Mouse (Mus musculus): ENCODE measurements around the gene Aco2. TPM values are rescaled to one million over a fixed set of nuclear protein-coding genes. Genes with fewer than 3 reads are reported as not detected.

Gene Aco2
- 156 and 164 TPM in 2 replicates for polyA plus RNA-seq (2015; fragmentation: Nextera tagmentation; extraction: Ambion mirVana)

- Histone ChIP-seq H3K4me3 (replicated peaks) (peak within 1 kb of the TSS; percentile 100), H3K9me3 (replicated peaks) (no peaks in the 10 kb centered on the region), H3K4me2 (replicated peaks) (peak within 1 kb of the TSS; percentile 81), H3K4me1 (peaks cover 20% of the 10 kb centered on the region), H3K9ac (peak within 1 kb of the TSS; percentile 98), H3K27ac (replicated peaks) (peak within 1 kb of the TSS; percentile 100), H3K27me3 (no peaks in the 10 kb centered on the region), H3K36me3 (peaks cover 30% of the 10 kb centered on the region)
- peak; percentile 89 for ATAC-seq (ENCODE audit: insufficient number of reproducible peaks, low FRiP score, low TSS enrichment, low read depth)
- WGBS, result under 1% methylated on average over 53 of the region's 53 CpGs
Measured at GRCm38 (mm10) chr15:81872262-81873136, at the start of gene Aco2. Gene Aco2, plus strand, starts transcription at chr15:81872309.

GRCm38 (mm10) chr15:81822631-81823030 lies 49.5 kb upstream of the Aco2 start:
- no peak for ATAC-seq (ENCODE audit: insufficient number of reproducible peaks, low FRiP score, low TSS enrichment, low read depth)
- Histone ChIP-seq H3K27ac (replicated peaks) (no peak overlapping the region), H3K4me2 (replicated peaks) (no peak overlapping the region), H3K27me3 (no peaks in the 10 kb centered on the region), H3K4me3 (replicated peaks) (no peak overlapping the region), H3K9me3 (replicated peaks) (no peaks in the 10 kb centered on the region), H3K4me1 (no peaks in the 10 kb centered on the region), H3K36me3 (peaks cover 90% of the 10 kb centered on the region), H3K9ac (no peak overlapping the region)
- 80% methylated on average over 3 of the region's 3 CpGs for WGBS

GRCm38 (mm10) chr15:81824832-81825231 lies 47.3 kb upstream of the Aco2 start:
- H3K9me3 ChIP-seq (replicated peaks), result no peaks in the 10 kb centered on the region
- H3K9ac ChIP-seq, result no peak overlapping the region
- no peak overlapping the region for H3K4me3 ChIP-seq (replicated peaks)
- ATAC-seq (ENCODE audit: insufficient number of reproducible peaks, low FRiP score, low TSS enrichment, low read depth), result no peak
- 83% methylated on average over 3 of the region's 3 CpGs for WGBS
- H3K36me3 ChIP-seq, result peaks cover 74% of the 10 kb centered on the region
- no peak overlapping the region for H3K27ac ChIP-seq (replicated peaks)
- no peaks in the 10 kb centered on the region for H3K27me3 ChIP-seq
- H3K4me2 ChIP-seq (replicated peaks), result no peak overlapping the region
- no peaks in the 10 kb centered on the region for H3K4me1 ChIP-seq

- no peak for ATAC-seq (ENCODE audit: insufficient number of reproducible peaks, low FRiP score, low TSS enrichment, low read depth)
- no peaks in the 10 kb centered on the region for H3K27me3 ChIP-seq
- WGBS, result 86% methylated on average over 7 of the region's 7 CpGs
- no peaks in the 10 kb centered on the region for H3K9me3 ChIP-seq (replicated peaks)
- H3K36me3 ChIP-seq, result peaks cover 41% of the 10 kb centered on the region
- peaks cover 4% of the 10 kb centered on the region; the same call in 1 of the 2 replicates for H3K4me1 ChIP-seq
- H3K9ac ChIP-seq, result no peak overlapping the region
- no peak overlapping the region for H3K27ac ChIP-seq (replicated peaks)
- no peak overlapping the region for H3K4me3 ChIP-seq (replicated peaks)
- H3K4me2 ChIP-seq (replicated peaks), result no peak overlapping the region
Measured at GRCm38 (mm10) chr15:81828426-81829207, 43.5 kb upstream of the Aco2 start.

- Histone ChIP-seq H3K4me3 (replicated peaks) (no peak overlapping the region), H3K36me3 (peaks cover 35% of the 10 kb centered on the region), H3K27me3 (no peaks in the 10 kb centered on the region), H3K27ac (replicated peaks) (no peak overlapping the region), H3K4me1 (peaks cover 4% of the 10 kb centered on the region; the same call in 1 of the 2 replicates), H3K4me2 (replicated peaks) (no peak overlapping the region), H3K9ac (no peak overlapping the region), H3K9me3 (replicated peaks) (no peaks in the 10 kb centered on the region)
- 63% methylated on average over 2 of the region's 2 CpGs for WGBS
- no peak for ATAC-seq (ENCODE audit: insufficient number of reproducible peaks, low FRiP score, low TSS enrichment, low read depth)
Measured at GRCm38 (mm10) chr15:81829208-81829580, 42.9 kb upstream of the Aco2 start.

GRCm38 (mm10) chr15:81830530-81830929 lies 41.6 kb upstream of the Aco2 start:
- Histone ChIP-seq H3K4me2 (replicated peaks) (no peak overlapping the region), H3K4me3 (replicated peaks) (no peak overlapping the region), H3K36me3 (peaks cover 22% of the 10 kb centered on the region), H3K9ac (no peak overlapping the region), H3K27me3 (no peaks in the 10 kb centered on the region), H3K4me1 (peaks cover 6% of the 10 kb centered on the region; the same call in 1 of the 2 replicates), H3K27ac (replicated peaks) (no peak overlapping the region), H3K9me3 (replicated peaks) (no peaks in the 10 kb centered on the region)
- no peak for ATAC-seq (ENCODE audit: insufficient number of reproducible peaks, low FRiP score, low TSS enrichment, low read depth)
- 82% methylated on average over 4 of the region's 4 CpGs for WGBS

- 18% methylated on average over 24 of the region's 24 CpGs for WGBS
- Histone ChIP-seq H3K9me3 (replicated peaks) (no peaks in the 10 kb centered on the region), H3K36me3 (peaks cover 15% of the 10 kb centered on the region; the same call in 1 of the 2 replicates), H3K27ac (replicated peaks) (no peak overlapping the region), H3K4me3 (replicated peaks) (no peak overlapping the region), H3K9ac (no peak overlapping the region), H3K4me2 (replicated peaks) (no peak overlapping the region), H3K27me3 (no peaks in the 10 kb centered on the region), H3K4me1 (peaks cover 14% of the 10 kb centered on the region)
- ATAC-seq (ENCODE audit: insufficient number of reproducible peaks, low FRiP score, low TSS enrichment, low read depth), result peak; percentile 69; the same call in 1 of the 2 replicates
Measured at GRCm38 (mm10) chr15:81831136-81831825, 40.8 kb upstream of the Aco2 start.

- Histone ChIP-seq H3K4me2 (replicated peaks) (no peak overlapping the region), H3K9ac (no peak overlapping the region), H3K4me1 (peaks cover 18% of the 10 kb centered on the region), H3K27ac (replicated peaks) (no peak overlapping the region), H3K9me3 (replicated peaks) (no peaks in the 10 kb centered on the region), H3K4me3 (replicated peaks) (no peak overlapping the region), H3K27me3 (no peaks in the 10 kb centered on the region), H3K36me3 (peaks cover 6% of the 10 kb centered on the region; the same call in 1 of the 2 replicates)
- ATAC-seq (ENCODE audit: insufficient number of reproducible peaks, low FRiP score, low TSS enrichment, low read depth), result no peak
- WGBS, result 76% methylated on average over 3 of the region's 3 CpGs
Measured at GRCm38 (mm10) chr15:81832219-81832618, 39.9 kb upstream of the Aco2 start.

GRCm38 (mm10) chr15:81833481-81833880 lies 38.6 kb upstream of the Aco2 start:
- WGBS, result 78% methylated on average over 4 of the region's 4 CpGs
- H3K9me3 ChIP-seq (replicated peaks), result no peaks in the 10 kb centered on the region
- no peak overlapping the region for H3K9ac ChIP-seq
- H3K4me3 ChIP-seq (replicated peaks), result no peak overlapping the region
- ATAC-seq (ENCODE audit: insufficient number of reproducible peaks, low FRiP score, low TSS enrichment, low read depth), result no peak
- H3K4me1 ChIP-seq, result peaks cover 18% of the 10 kb centered on the region
- H3K27me3 ChIP-seq, result no peaks in the 10 kb centered on the region
- H3K27ac ChIP-seq (replicated peaks), result no peak overlapping the region
- no peaks in the 10 kb centered on the region for H3K36me3 ChIP-seq
- no peak overlapping the region for H3K4me2 ChIP-seq (replicated peaks)

- Histone ChIP-seq H3K4me3 (replicated peaks) (no peak overlapping the region), H3K36me3 (no peaks in the 10 kb centered on the region), H3K27ac (replicated peaks) (no peak overlapping the region), H3K9ac (no peak overlapping the region), H3K27me3 (no peaks in the 10 kb centered on the region), H3K4me1 (peaks cover 18% of the 10 kb centered on the region), H3K4me2 (replicated peaks) (no peak overlapping the region), H3K9me3 (replicated peaks) (no peaks in the 10 kb centered on the region)
- ATAC-seq (ENCODE audit: insufficient number of reproducible peaks, low FRiP score, low TSS enrichment, low read depth), result no peak
- whole genome bisulfite sequencing, result 43% methylated on average over 3 of the region's 3 CpGs
Measured at GRCm38 (mm10) chr15:81834171-81834841, 37.8 kb upstream of the Aco2 start.
